Comparison of ENCODE assay signal across 8 mouse cellular contexts in genomic region chr11:106366316-106366715, GRCm38 (mm10). TPM values are rescaled to one million over a fixed set of nuclear protein-coding genes. Genes with fewer than 3 reads are reported as not detected.
A peak's percentile ranks its signal among the peaks of the same experiment; 100 is the strongest.
DNase-seq lines count a peak whose midpoint lies in the region; ATAC-seq and TF ChIP-seq lines count a peak whose summit lies in the region.

No protein-coding gene starts in this region.

- no peak overlapping the region for H3K9ac ChIP-seq in neural tube, embryonic 15.5 days (replicated peaks)
- no peak overlapping the region for H3K9ac ChIP-seq in limb, embryonic 12.5 days (replicated peaks)
- H3K9ac ChIP-seq in neural tube, embryonic 11.5 days (ENCODE audit: low read length), result no peak overlapping the region

- no peaks in the 10 kb centered on the region for H3K9me3 ChIP-seq in neural tube, embryonic 15.5 days (replicated peaks)
- peaks cover 4% of the 10 kb centered on the region; the same call in 1 of the 2 replicates for H3K9me3 ChIP-seq in limb, embryonic 12.5 days
- H3K9me3 ChIP-seq in neural tube, embryonic 11.5 days (ENCODE audit: control insufficient read depth, low read length), result no peaks in the 10 kb centered on the region

- no peak for ATAC-seq in neural tube, embryonic 15.5 days (ENCODE audit: low FRiP score)
- ATAC-seq in limb, embryonic 12.5 days (ENCODE audit: insufficient number of reproducible peaks, insufficient read depth, low FRiP score, low TSS enrichment, low read depth), result 0 out of 2 replicates have a peak, but pooled peaks have one; percentile 20
- no peak for ATAC-seq in neural tube, embryonic 11.5 days (ENCODE audit: insufficient read depth, low FRiP score, low TSS enrichment)

- TF ChIP-seq CTCF in testis, adult 2 months (IDR thresholded peaks at IDR 0.05; ENCODE audit: control insufficient read depth, insufficient read depth, insufficient replicate concordance, low read depth, low read length), result peak; percentile 89

- H3K27me3 ChIP-seq in neural tube, embryonic 15.5 days (replicated peaks), result no peaks in the 10 kb centered on the region
- H3K27me3 ChIP-seq in limb, embryonic 12.5 days, result peaks cover 12% of the 10 kb centered on the region
- H3K27me3 ChIP-seq in neural tube, embryonic 11.5 days (ENCODE audit: control insufficient read depth, insufficient read depth, low read length), result no peaks in the 10 kb centered on the region
- H3K27me3 ChIP-seq in testis, adult 2 months (ENCODE audit: control insufficient read depth, insufficient read depth, low read length), result no peaks in the 10 kb centered on the region

- peaks cover 5% of the 10 kb centered on the region; the same call in 1 of the 2 replicates for H3K4me1 ChIP-seq in neural tube, embryonic 15.5 days
- peaks cover 13% of the 10 kb centered on the region for H3K4me1 ChIP-seq in limb, embryonic 12.5 days (replicated peaks)
- H3K4me1 ChIP-seq in neural tube, embryonic 11.5 days (ENCODE audit: control insufficient read depth, insufficient read depth, low read length), result no peaks in the 10 kb centered on the region
- peaks cover 2% of the 10 kb centered on the region; the same call in 1 of the 2 replicates for H3K4me1 ChIP-seq in testis, adult 2 months (ENCODE audit: control insufficient read depth, insufficient read depth, low read length)

- H3K4me3 ChIP-seq in neural tube, embryonic 15.5 days (replicated peaks), result no peak overlapping the region
- H3K4me3 ChIP-seq in limb, embryonic 12.5 days (replicated peaks), result no peak overlapping the region
- no peak overlapping the region for H3K4me3 ChIP-seq in neural tube, embryonic 11.5 days (ENCODE audit: low read depth, low read length)
- H3K4me3 ChIP-seq in testis, adult 2 months (ENCODE audit: control insufficient read depth, low read depth, low read length), result no peak overlapping the region

- TF ChIP-seq POLR2A in testis, adult 2 months (IDR thresholded peaks at IDR 0.05; ENCODE audit: control insufficient read depth, low read depth, low read length), result no peak

- WGBS in neural tube, embryonic 15.5 days, result 22% methylated on average over 3 of the region's 3 CpGs
- WGBS in limb, embryonic 12.5 days, result 9% methylated on average over 3 of the region's 3 CpGs
- WGBS in neural tube, embryonic 11.5 days, result 17% methylated on average over 3 of the region's 3 CpGs

- no peak overlapping the region for H3K27ac ChIP-seq in neural tube, embryonic 15.5 days (replicated peaks)
- no peak overlapping the region for H3K27ac ChIP-seq in limb, embryonic 12.5 days
- H3K27ac ChIP-seq in neural tube, embryonic 11.5 days (ENCODE audit: low read depth, low read length), result no peak overlapping the region
- no peak overlapping the region for H3K27ac ChIP-seq in testis, adult 2 months (ENCODE audit: control insufficient read depth, insufficient read depth, low read depth, low read length)

- peak; percentile 85 for DNase-seq in neural tube, embryonic 10.5 days (ENCODE audit: extremely low spot score, low spot score)
- DNase-seq in cerebellum, postnatal 10 days, result peak; percentile 92 to 95
- peak; percentile 67 to 78 for DNase-seq in frontal cortex, postnatal 36 days (ENCODE audit: low spot score in 2 of 2)
- DNase-seq in kidney, adult 9 months, result peak; percentile 74
- peak; percentile 79 for DNase-seq in neural tube, embryonic 11.5 days (ENCODE audit: low spot score)

- no peaks in the 10 kb centered on the region for H3K36me3 ChIP-seq in neural tube, embryonic 15.5 days
- H3K36me3 ChIP-seq in limb, embryonic 12.5 days, result no peaks in the 10 kb centered on the region
- H3K36me3 ChIP-seq in neural tube, embryonic 11.5 days (ENCODE audit: control insufficient read depth, insufficient read depth, low read length), result no peaks in the 10 kb centered on the region
- no peaks in the 10 kb centered on the region for H3K36me3 ChIP-seq in testis, adult 2 months (ENCODE audit: control insufficient read depth, insufficient read depth, low read length)

- H3K4me2 ChIP-seq in neural tube, embryonic 15.5 days, result no peak overlapping the region
- H3K4me2 ChIP-seq in limb, embryonic 12.5 days, result no peak overlapping the region
- no peak overlapping the region for H3K4me2 ChIP-seq in neural tube, embryonic 11.5 days (ENCODE audit: low read depth)

RNA-seq across cellular contexts. Expression of gene Prr29, which starts 1.0 kb away (rescaled TPM):
- 0.23 and 0.41 TPM in 2 replicates for polyA plus RNA-seq in neural tube, embryonic 15.5 days (2015; fragmentation: Nextera tagmentation; extraction: Ambion mirVana)
- not detected in 2 replicates for polyA plus RNA-seq in limb, embryonic 12.5 days (2016; fragmentation: Nextera tagmentation; extraction: Ambion mirVana)
- not detected in 2 replicates for polyA plus RNA-seq in neural tube, embryonic 11.5 days (2014; fragmentation: Nextera tagmentation; extraction: Ambion mirVana)
- 0.40 and 0.49 TPM in 2 replicates for polyA plus RNA-seq in testis, adult 2 months (2012; rRNA removed)

RNA-seq across cellular contexts. Expression of gene Scn4a, which starts 13.2 kb away (rescaled TPM):
- 0.08 and 0.18 TPM in 2 replicates for polyA plus RNA-seq in neural tube, embryonic 15.5 days (2015; fragmentation: Nextera tagmentation; extraction: Ambion mirVana)
- 0.25 and 0.51 TPM in 2 replicates for polyA plus RNA-seq in limb, embryonic 12.5 days (2016; fragmentation: Nextera tagmentation; extraction: Ambion mirVana)
- 0.04 and 0.07 TPM in 2 replicates for polyA plus RNA-seq in neural tube, embryonic 11.5 days (2014; fragmentation: Nextera tagmentation; extraction: Ambion mirVana)
- 0.51 and 1.1 TPM in 2 replicates for polyA plus RNA-seq in testis, adult 2 months (2012; rRNA removed)

RNA-seq across cellular contexts. Expression of gene Icam2, which starts 21.6 kb away (rescaled TPM):
- 14.8 and 27.6 TPM in 2 replicates for polyA plus RNA-seq in neural tube, embryonic 15.5 days (2015; fragmentation: Nextera tagmentation; extraction: Ambion mirVana)
- polyA plus RNA-seq in limb, embryonic 12.5 days (2016; fragmentation: Nextera tagmentation; extraction: Ambion mirVana), result 17.8 and 27.9 TPM in 2 replicates
- 16.1 and 16.8 TPM in 2 replicates for polyA plus RNA-seq in neural tube, embryonic 11.5 days (2014; fragmentation: Nextera tagmentation; extraction: Ambion mirVana)
- 1.2 and 1.7 TPM in 2 replicates for polyA plus RNA-seq in testis, adult 2 months (2012; rRNA removed)

RNA-seq across cellular contexts. Expression of gene Cd79b, which starts 51.8 kb away (rescaled TPM):
- 0.92 and 3.9 TPM in 2 replicates for polyA plus RNA-seq in neural tube, embryonic 15.5 days (2015; fragmentation: Nextera tagmentation; extraction: Ambion mirVana)
- polyA plus RNA-seq in limb, embryonic 12.5 days (2016; fragmentation: Nextera tagmentation; extraction: Ambion mirVana), result 1.3 and 1.8 TPM in 2 replicates
- 1.7 and 2.8 TPM in 2 replicates for polyA plus RNA-seq in neural tube, embryonic 11.5 days (2014; fragmentation: Nextera tagmentation; extraction: Ambion mirVana)
- polyA plus RNA-seq in testis, adult 2 months (2012; rRNA removed), result 0.09 and 0.16 TPM in 2 replicates
